Mouse (Mus musculus) spleen, postnatal 14 days (tissue): ENCODE results near the gene Olfr1259.
"Not testable (repeated sequence)": the region's sequence is repeated elsewhere in the genome, so short reads cannot be mapped to it uniquely, and the experiment has no call there.

Experiments
- DNase-seq, 2 experiments: peaks; one replicate each; pipeline ENCODE4 v3.0.0; 2021 to 2022; ENCODE audit warnings: low spot score in 2 of 2

Gene Olfr1259

DNA sequence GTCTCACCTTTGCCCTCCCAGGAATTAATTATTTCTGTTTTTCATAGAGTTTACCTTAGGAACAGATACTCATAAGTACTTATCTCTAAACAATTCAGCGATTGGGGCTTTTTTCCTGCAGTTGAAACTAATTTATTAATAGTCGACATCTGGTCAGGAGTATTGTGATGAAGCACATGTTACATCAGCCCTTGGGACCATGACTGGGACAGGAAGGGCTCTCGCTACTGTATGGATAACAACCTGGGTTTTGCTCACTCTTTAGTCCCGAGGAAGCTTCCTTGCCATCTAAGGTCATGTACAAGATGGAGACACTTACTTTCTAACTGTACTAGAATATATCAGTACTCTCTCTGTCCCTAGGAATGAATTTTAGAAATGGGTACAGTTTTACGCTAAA is at the start of gene Olfr1259:
Gene Olfr1259, minus strand, starts transcription at position 101 of the 400 bp plus-strand sequence.
- DNase-seq = no peak

- no peak for DNase-seq
Observed at GRCm38 (mm10) chr2:89990921-89991320, 42.5 kb upstream of the Olfr1259 start, which contains the start of gene Olfr1261. Gene Olfr1261 (plus strand): TSS chr2:89991221.

DNA sequence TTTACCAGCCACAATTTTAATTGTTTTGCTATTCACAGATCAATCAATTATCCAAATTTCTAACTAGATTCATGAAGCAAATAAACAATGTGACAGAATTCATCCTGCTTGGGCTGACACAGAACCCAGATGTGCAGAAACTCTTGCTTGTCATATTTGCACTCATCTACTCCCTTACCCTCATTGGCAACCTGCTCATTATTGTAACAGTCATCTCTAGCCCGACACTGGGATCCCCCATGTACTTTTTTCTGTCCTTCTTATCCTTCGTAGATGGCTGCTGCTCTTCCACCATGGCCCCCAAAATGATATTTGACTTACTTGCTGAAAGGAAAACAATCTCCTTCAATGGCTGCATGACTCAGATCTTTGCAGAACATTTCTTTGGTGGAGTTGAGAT is 29.2 kb upstream of the Olfr1259 start:
- no peak for DNase-seq

DNA sequence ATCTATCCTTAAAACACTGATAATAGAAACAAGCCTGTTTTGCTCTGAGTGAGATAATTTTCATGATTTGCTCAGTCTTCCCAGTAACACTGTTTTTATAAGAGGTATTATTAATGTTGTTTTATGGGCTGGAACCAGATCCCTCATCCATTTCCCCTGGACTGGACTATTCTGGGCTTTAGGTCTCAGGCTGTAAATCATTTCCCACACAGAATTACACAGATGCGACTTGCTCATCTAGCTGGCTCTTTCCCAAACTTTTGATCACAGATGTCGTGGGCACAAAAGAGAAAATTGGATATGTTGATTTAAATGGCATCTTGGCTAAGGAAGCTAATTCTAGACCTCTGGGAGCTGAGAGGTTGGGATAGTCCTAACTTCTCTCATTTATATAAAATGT is 25.7 kb upstream of the Olfr1259 start, which contains the start of gene Olfr1260:
Gene Olfr1260, plus strand, starts transcription at position 157 of the 400 bp plus-strand sequence.
- no peak for DNase-seq

DNA sequence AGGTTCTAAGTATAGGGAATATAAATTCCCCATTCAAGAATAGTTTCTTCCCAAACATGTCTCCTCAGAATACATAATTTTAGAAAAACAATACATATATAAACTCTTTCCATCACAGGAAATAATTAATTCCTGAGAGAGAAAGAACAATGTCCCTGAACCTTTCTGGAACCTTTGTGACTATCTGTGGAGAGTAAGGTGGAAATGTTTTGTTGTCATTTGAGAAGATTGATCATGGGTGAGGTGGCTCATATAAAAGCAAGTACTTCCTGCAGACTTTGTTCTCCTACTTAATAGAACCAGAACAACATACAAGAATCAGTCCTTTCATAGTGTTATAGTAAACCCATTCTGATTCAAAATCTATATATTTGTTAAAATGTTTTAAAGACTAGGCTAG is 21.5 kb downstream of the Olfr1259 start, which contains the start of gene Olfr1258:
Gene Olfr1258, plus strand, starts transcription at position 301 of the 400 bp plus-strand sequence.
- DNase-seq = no peak

GRCm38 (mm10) chr2:89912616-89913015 is 35.8 kb downstream of the Olfr1259 start:
- DNase-seq = not testable (repeated sequence)
